Mouse (Mus musculus) heart, postnatal 0 days (tissue): ENCODE results near the gene Wdr19. TPM values are rescaled to one million over a fixed set of nuclear protein-coding genes. Genes with fewer than 3 reads are reported as not detected.

ENCODE experiments used
- ATAC-seq: fragments of 200-750 bp; cut with Nextera tagmentation; 2 replicates; pipeline ENCODE4 v1.8.0; 2017; ENCODE audit warnings: low read depth, moderate number of reproducible peaks, moderate library complexity; ENCODE audit not compliant: insufficient read depth
- DNase-seq: peaks from one replicate; pipeline ENCODE4 v3.0.0-alpha.2; 2016; ENCODE audit warnings: low spot score
- H3K27ac ChIP-seq: fragments of 300-500 bp; sonication (generic); 2 replicates; pipeline ENCODE4 v1.5.1; 2014; ENCODE audit warnings: low read depth, mild to moderate bottlenecking
- H3K27me3 ChIP-seq: fragments of 300-500 bp; sonication (generic); 2 replicates; pipeline ENCODE4 v1.6.1; 2014; ENCODE audit warnings: low read length, mixed read lengths; ENCODE audit not compliant: control insufficient read depth, insufficient read depth
- H3K36me3 ChIP-seq: fragments of 300-500 bp; sonication (generic); replicated peaks from 2 replicates; pipeline ENCODE4 v1.6.1; 2014; ENCODE audit warnings: low read length, mixed read lengths; ENCODE audit not compliant: control insufficient read depth, insufficient read depth
- H3K4me1 ChIP-seq: fragments of 300-500 bp; sonication (generic); 2 replicates; pipeline ENCODE4 v1.6.1; 2014; ENCODE audit warnings: antibody characterized with exemption; ENCODE audit not compliant: control insufficient read depth, insufficient read depth
- H3K4me2 ChIP-seq: fragments of 300-500 bp; sonication (generic); 2 replicates; pipeline ENCODE4 v1.6.1; 2014; ENCODE audit warnings: low read depth, mild to moderate bottlenecking, low read length, moderate library complexity
- H3K4me3 ChIP-seq: fragments of 300-500 bp; sonication (generic); 2 replicates; pipeline ENCODE4 v1.5.1; 2014; ENCODE audit warnings: low read depth, low read length
- H3K9ac ChIP-seq: fragments of 300-500 bp; sonication (generic); replicated peaks from 2 replicates; pipeline ENCODE4 v1.6.1; 2014; ENCODE audit warnings: low read depth, low read length, mixed read lengths
- H3K9me3 ChIP-seq: fragments of 300-500 bp; sonication (generic); replicated peaks from 2 replicates; pipeline ENCODE4 v1.6.1; 2016; ENCODE audit warnings: low read length; ENCODE audit not compliant: control insufficient read depth
- CTCF ChIP-seq: IDR thresholded peaks from 2 replicates; pipeline ENCODE4 v1.5.1; 2016; ENCODE audit warnings: antibody characterized with exemption, control low read depth, low read depth
- EP300 ChIP-seq: IDR thresholded peaks from 2 replicates; pipeline ENCODE4 v1.6.1; 2016; ENCODE audit warnings: antibody characterized with exemption, low read depth
- WGBS: fragments of 180-500 bp; shearing (Covaris S2); extraction: QIAGEN DNeasy Blood & Tissue Kit; methylation state at CpG from one replicate; pipeline ENCODE4 v1.1.7; 2014; 5-methylcytosine and 5-hydroxymethylcytosine counted together
- polyA plus RNA-seq: library from polyadenylated mRNA; unstranded; fragments of >200 nt; fragmentation: Nextera tagmentation; extraction: Ambion mirVana; gene quantifications from 2 replicates; pipeline ENCODE4 v1.2.1, GENCODE M21; 2015
- total RNA-seq: library from RNA; depleted of rRNA; stranded (reverse); fragments of >200 nt; gene quantifications from 2 replicates; pipeline ENCODE4 v1.2.3, GENCODE M21; 2014; ENCODE audit warnings: low replicate concordance

Gene Wdr19
- total and polyA plus RNA-seq, 2 experiments from 2014 or later: 2.3 to 3.9 TPM

- 88% methylated on average over 6 of the region's 6 CpGs for WGBS
- H3K9me3 ChIP-seq: no peaks in the 10 kb centered on the region
- H3K4me3 ChIP-seq: no peak overlapping the region
- peaks cover 22% of the 10 kb centered on the region for H3K36me3 ChIP-seq
- TF ChIP-seq CTCF: no peak
- no peak for TF ChIP-seq EP300
- ATAC-seq: no peak
- DNase-seq: no peak
- no peak overlapping the region for H3K4me2 ChIP-seq
- H3K27ac ChIP-seq: no peak overlapping the region
- no peaks in the 10 kb centered on the region for H3K4me1 ChIP-seq
- H3K9ac ChIP-seq: no peak overlapping the region
- H3K27me3 ChIP-seq: no peaks in the 10 kb centered on the region
These were observed 45.2 kb upstream of the Wdr19 start for GRCm38 (mm10) chr5:65154287-65154686.

DNA sequence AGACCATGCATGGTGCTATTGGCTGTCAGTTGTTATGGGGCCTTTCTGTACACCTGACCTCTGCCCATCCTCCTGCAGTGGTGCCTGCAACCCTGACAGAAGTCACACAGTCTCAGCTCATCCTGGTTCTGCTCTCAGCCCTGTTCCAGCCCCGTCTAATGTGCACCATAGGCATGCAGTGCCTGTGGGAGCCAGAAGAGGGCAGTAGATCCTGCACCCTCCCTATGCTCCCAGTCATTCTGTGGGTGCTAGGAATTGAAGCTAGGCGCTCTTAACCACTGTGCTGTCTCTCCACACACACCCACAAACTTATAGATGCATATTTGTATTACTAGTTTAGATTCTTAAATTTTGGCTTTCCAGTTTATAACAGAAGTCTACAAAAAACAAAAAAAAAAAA, 42.6 kb upstream of the Wdr19 start:
- DNase-seq (no peak), ATAC-seq (no peak)
- no peak overlapping the region for H3K4me2 ChIP-seq
- no peak overlapping the region for H3K4me3 ChIP-seq
- peak; percentile 58 for TF ChIP-seq CTCF
- TF ChIP-seq EP300: no peak
- H3K4me1 ChIP-seq: no peaks in the 10 kb centered on the region
- H3K9ac ChIP-seq: no peak overlapping the region
- 76% methylated on average over 2 of the region's 2 CpGs for WGBS
- peaks cover 16% of the 10 kb centered on the region for H3K36me3 ChIP-seq
- no peaks in the 10 kb centered on the region for H3K27me3 ChIP-seq
- 0 out of 2 replicates have a peak overlapping the region, but pooled peaks have one; percentile 10 for H3K27ac ChIP-seq
- no peaks in the 10 kb centered on the region for H3K9me3 ChIP-seq

GRCm38 (mm10) chr5:65157412-65158381, 41.8 kb upstream of the Wdr19 start:
- 66% methylated on average over 22 of the region's 22 CpGs for WGBS
- H3K9ac ChIP-seq: 0 out of 2 replicates have a peak overlapping the region, but pooled peaks have one; percentile 35
- H3K27me3 ChIP-seq: no peaks in the 10 kb centered on the region
- H3K4me2 ChIP-seq: peak overlapping the region; percentile 15; the same call in 1 of the 2 replicates
- no peaks in the 10 kb centered on the region for H3K9me3 ChIP-seq
- peaks cover 18% of the 10 kb centered on the region for H3K36me3 ChIP-seq
- TF ChIP-seq EP300: peak; percentile 93
- TF ChIP-seq CTCF: peak; percentile 64
- no peaks in the 10 kb centered on the region for H3K4me1 ChIP-seq
- peak; percentile 77 for DNase-seq
- H3K27ac ChIP-seq: peak overlapping the region; percentile 78
- ATAC-seq: peak; percentile 93
- H3K4me3 ChIP-seq: no peak overlapping the region

GRCm38 (mm10) chr5:65158696-65159305, 40.7 kb upstream of the Wdr19 start:
- H3K27me3 ChIP-seq: no peaks in the 10 kb centered on the region
- no peak overlapping the region for H3K9ac ChIP-seq
- no peak for TF ChIP-seq CTCF
- no peak for TF ChIP-seq EP300
- H3K4me3 ChIP-seq: no peak overlapping the region
- no peaks in the 10 kb centered on the region for H3K9me3 ChIP-seq
- DNase-seq (no peak), ATAC-seq (no peak)
- 86% methylated on average over 20 of the region's 20 CpGs for WGBS
- no peaks in the 10 kb centered on the region for H3K4me1 ChIP-seq
- peak overlapping the region; percentile 78 for H3K27ac ChIP-seq
- peaks cover 24% of the 10 kb centered on the region for H3K36me3 ChIP-seq
- no peak overlapping the region for H3K4me2 ChIP-seq

GRCm38 (mm10) chr5:65163001-65163400, 36.5 kb upstream of the Wdr19 start:
- ATAC-seq (no peak), DNase-seq (no peak)
- no peaks in the 10 kb centered on the region for H3K4me1 ChIP-seq
- 53% methylated on average over 5 of the region's 5 CpGs for WGBS
- TF ChIP-seq CTCF: no peak
- TF ChIP-seq EP300: no peak
- H3K27me3 ChIP-seq: no peaks in the 10 kb centered on the region
- no peak overlapping the region for H3K9ac ChIP-seq
- no peaks in the 10 kb centered on the region for H3K9me3 ChIP-seq
- H3K27ac ChIP-seq: no peak overlapping the region
- peaks cover 31% of the 10 kb centered on the region for H3K36me3 ChIP-seq
- no peak overlapping the region for H3K4me3 ChIP-seq
- H3K4me2 ChIP-seq: no peak overlapping the region
